Mouse (Mus musculus): Measurements from ENCODE around the gene Dgke. TPM values are rescaled to one million over a fixed set of nuclear protein-coding genes. Genes with fewer than 3 reads are reported as not detected.
"Not testable (repeated sequence)": the region's sequence is repeated elsewhere in the genome, so short reads cannot be mapped to it uniquely, and the experiment has no call there.

Dgke gene
- polyA plus RNA-seq, 1 experiment from 2014 or later: 5.5 TPM

GRCm38 (mm10) chr11:89002068-89002467 lies 64.6 kb downstream of the Dgke start:
- WGBS: 94% methylated on average over 5 of the region's 5 CpGs
- ATAC-seq (ENCODE audit: extremely low read depth, insufficient number of reproducible peaks, low FRiP score, low TSS enrichment): no peak
- Histone ChIP-seq H3K27ac (replicated peaks) (no peak overlapping the region), H3K4me1 (peaks cover 48% of the 10 kb centered on the region), H3K9ac (no peak overlapping the region), H3K4me3 (peak overlapping the region; percentile 14), H3K9me3 (no peaks in the 10 kb centered on the region), H3K36me3 (peaks cover 22% of the 10 kb centered on the region), H3K4me2 (peak overlapping the region; percentile 55), H3K27me3 (replicated peaks) (no peaks in the 10 kb centered on the region)

GRCm38 (mm10) chr11:89001569-89001968 lies 65.1 kb downstream of the Dgke start:
- Histone ChIP-seq H3K9me3 (no peaks in the 10 kb centered on the region), H3K4me3 (peak overlapping the region; percentile 82), H3K4me2 (peak overlapping the region; percentile 86), H3K4me1 (peaks cover 48% of the 10 kb centered on the region), H3K9ac (0 out of 2 replicates have a peak overlapping the region, but pooled peaks have one; percentile 24), H3K27me3 (replicated peaks) (no peaks in the 10 kb centered on the region), H3K36me3 (peaks cover 17% of the 10 kb centered on the region), H3K27ac (replicated peaks) (no peak overlapping the region)
- WGBS: 92% methylated on average over 7 of the region's 7 CpGs
- ATAC-seq (ENCODE audit: extremely low read depth, insufficient number of reproducible peaks, low FRiP score, low TSS enrichment): no peak

GRCm38 (mm10) chr11:89000527-89000819 lies 66.2 kb downstream of the Dgke start:
- H3K27me3 ChIP-seq (replicated peaks): no peaks in the 10 kb centered on the region
- peak overlapping the region; percentile 76; the same call in 1 of the 2 replicates for H3K27ac ChIP-seq (replicated peaks)
- no peak for ATAC-seq (ENCODE audit: extremely low read depth, insufficient number of reproducible peaks, low FRiP score, low TSS enrichment)
- H3K9me3 ChIP-seq: no peaks in the 10 kb centered on the region
- H3K36me3 ChIP-seq: peaks cover 6% of the 10 kb centered on the region
- H3K9ac ChIP-seq: peak overlapping the region; percentile 89
- peak overlapping the region; percentile 86 for H3K4me2 ChIP-seq
- peak overlapping the region; percentile 82 for H3K4me3 ChIP-seq
- H3K4me1 ChIP-seq: peaks cover 48% of the 10 kb centered on the region

- H3K4me1 ChIP-seq: peaks cover 48% of the 10 kb centered on the region
- H3K4me2 ChIP-seq: peak overlapping the region; percentile 86
- H3K9me3 ChIP-seq: no peaks in the 10 kb centered on the region
- peaks cover under 1% of the 10 kb centered on the region; the same call in 1 of the 2 replicates for H3K36me3 ChIP-seq
- peak overlapping the region; percentile 76 for H3K27ac ChIP-seq (replicated peaks)
- WGBS: 18% methylated on average over 33 of the region's 33 CpGs
- no peak for ATAC-seq (ENCODE audit: extremely low read depth, insufficient number of reproducible peaks, low FRiP score, low TSS enrichment)
- no peaks in the 10 kb centered on the region for H3K27me3 ChIP-seq (replicated peaks)
- H3K4me3 ChIP-seq: peak overlapping the region; percentile 82
- peak overlapping the region; percentile 89 for H3K9ac ChIP-seq
These were observed 66.7 kb downstream of the Dgke start for GRCm38 (mm10) chr11:88999723-89000526.

- H3K27me3 ChIP-seq (replicated peaks): no peaks in the 10 kb centered on the region
- peak within 1 kb of the TSS; percentile 86 for H3K4me2 ChIP-seq
- peak; percentile 77 for ATAC-seq (ENCODE audit: extremely low read depth, insufficient number of reproducible peaks, low FRiP score, low TSS enrichment)
- peak within 1 kb of the TSS; percentile 76 for H3K27ac ChIP-seq (replicated peaks)
- no peaks in the 10 kb centered on the region for H3K36me3 ChIP-seq
- 2% methylated on average over 47 of the region's 48 CpGs for WGBS
- H3K4me1 ChIP-seq: peaks cover 48% of the 10 kb centered on the region
- H3K9ac ChIP-seq: peak within 1 kb of the TSS; percentile 89
- no peaks in the 10 kb centered on the region for H3K9me3 ChIP-seq
- peak within 1 kb of the TSS; percentile 82 for H3K4me3 ChIP-seq
These were observed 67.5 kb downstream of the Dgke start, which contains the start of gene Trim25 for GRCm38 (mm10) chr11:88998974-88999722. TSS of gene Trim25 (plus strand) at chr11:88999376.

GRCm38 (mm10) chr11:88998406-88998805 lies 68.2 kb downstream of the Dgke start:
- WGBS: 12% methylated on average over 3 of the region's 3 CpGs
- ATAC-seq (ENCODE audit: extremely low read depth, insufficient number of reproducible peaks, low FRiP score, low TSS enrichment): no peak
- Histone ChIP-seq H3K27me3 (replicated peaks) (no peaks in the 10 kb centered on the region), H3K9ac (peak overlapping the region; percentile 89; the same call in 1 of the 2 replicates), H3K4me3 (no peak overlapping the region; the same call in 1 of the 2 replicates), H3K27ac (replicated peaks) (no peak overlapping the region; the same call in 1 of the 2 replicates), H3K4me1 (peaks cover 41% of the 10 kb centered on the region), H3K9me3 (no peaks in the 10 kb centered on the region), H3K4me2 (peak overlapping the region; percentile 86), H3K36me3 (no peaks in the 10 kb centered on the region)

GRCm38 (mm10) chr11:88997343-88997742 lies 69.3 kb downstream of the Dgke start:
- not testable (repeated sequence) for H3K36me3 ChIP-seq; H3K27me3 ChIP-seq (replicated peaks); H3K9me3 ChIP-seq; H3K4me3 ChIP-seq; H3K9ac ChIP-seq; ATAC-seq (ENCODE audit: extremely low read depth, insufficient number of reproducible peaks, low FRiP score, low TSS enrichment); H3K4me2 ChIP-seq
- peak overlapping the region; percentile 76 for H3K27ac ChIP-seq (replicated peaks)
- WGBS: 85% methylated on average over 5 of the region's 5 CpGs
- peaks cover 30% of the 10 kb centered on the region for H3K4me1 ChIP-seq

- Histone ChIP-seq H3K27me3 (replicated peaks) (no peaks in the 10 kb centered on the region), H3K4me2 (peak overlapping the region; percentile 8; the same call in 1 of the 2 replicates), H3K27ac (replicated peaks) (peak overlapping the region; percentile 76), H3K9me3 (no peaks in the 10 kb centered on the region), H3K4me1 (peaks cover 24% of the 10 kb centered on the region), H3K4me3 (no peak overlapping the region), H3K9ac (no peak overlapping the region), H3K36me3 (peaks cover 1% of the 10 kb centered on the region)
- no peak for ATAC-seq (ENCODE audit: extremely low read depth, insufficient number of reproducible peaks, low FRiP score, low TSS enrichment)
- 41% methylated on average over 7 of the region's 7 CpGs for WGBS
These were observed 70.2 kb downstream of the Dgke start for GRCm38 (mm10) chr11:88996427-88996826.

- no peak for ATAC-seq (ENCODE audit: extremely low read depth, insufficient number of reproducible peaks, low FRiP score, low TSS enrichment)
These were observed 71.0 kb downstream of the Dgke start for GRCm38 (mm10) chr11:88995616-88996015.

GRCm38 (mm10) chr11:88994492-88994891 lies 72.2 kb downstream of the Dgke start:
- no peak for ATAC-seq (ENCODE audit: extremely low read depth, insufficient number of reproducible peaks, low FRiP score, low TSS enrichment)
- H3K4me3 ChIP-seq: no peak overlapping the region
- H3K9ac ChIP-seq: no peak overlapping the region
- H3K9me3 ChIP-seq: no peaks in the 10 kb centered on the region
- no peak overlapping the region for H3K4me2 ChIP-seq
- H3K27me3 ChIP-seq (replicated peaks): no peaks in the 10 kb centered on the region
- 80% methylated on average over 7 of the region's 7 CpGs for WGBS
- H3K36me3 ChIP-seq: peaks cover 18% of the 10 kb centered on the region
- peaks cover 6% of the 10 kb centered on the region; the same call in 1 of the 2 replicates for H3K4me1 ChIP-seq
- H3K27ac ChIP-seq (replicated peaks): no peak overlapping the region

More at GRCm38 (mm10) chr11:88995616-88996015, 71.0 kb downstream of the Dgke start:
- Histone ChIP-seq H3K36me3 (peaks cover 9% of the 10 kb centered on the region), H3K4me2 (no peak overlapping the region), H3K9ac (no peak overlapping the region), H3K9me3 (no peaks in the 10 kb centered on the region), H3K4me3 (no peak overlapping the region), H3K27me3 (replicated peaks) (no peaks in the 10 kb centered on the region), H3K4me1 (peaks cover 16% of the 10 kb centered on the region), H3K27ac (replicated peaks) (no peak overlapping the region)
- 89% methylated on average over 2 of the region's 2 CpGs for WGBS

- WGBS: 26% methylated on average over 5 of the region's 5 CpGs
- H3K27ac ChIP-seq (replicated peaks): no peak overlapping the region
- no peak for ATAC-seq (ENCODE audit: extremely low read depth, insufficient number of reproducible peaks, low FRiP score, low TSS enrichment)
These were observed 73.0 kb downstream of the Dgke start for GRCm38 (mm10) chr11:88993625-88994024.

More at GRCm38 (mm10) chr11:88993625-88994024, 73.0 kb downstream of the Dgke start:
- Histone ChIP-seq H3K9me3 (no peaks in the 10 kb centered on the region), H3K9ac (no peak overlapping the region), H3K4me3 (no peak overlapping the region), H3K4me1 (0 out of 2 replicates have a peak, but pooled peaks cover under 1% of the 10 kb centered on the region), H3K27me3 (replicated peaks) (no peaks in the 10 kb centered on the region), H3K36me3 (peaks cover 25% of the 10 kb centered on the region), H3K4me2 (no peak overlapping the region)

Data from heart, embryonic 13.5 days (tissue).